Mouse (Mus musculus) ES-Bruce4 (cell line): ENCODE data around the gene Drd1. TPM values are rescaled to one million over a fixed set of nuclear protein-coding genes. Genes with fewer than 3 reads are reported as not detected.

Experiments used
- H3K27ac ChIP-seq: 2 replicates; pipeline ENCODE4 v1.5.1; 2012; ENCODE audit warnings: low read length, inconsistent platforms; ENCODE audit not compliant: insufficient read depth
- H3K27me3 ChIP-seq: 2 replicates; pipeline ENCODE4 v1.6.1; 2012; ENCODE audit warnings: mild to moderate bottlenecking, low read length, inconsistent platforms; ENCODE audit not compliant: control insufficient read depth, poor library complexity, insufficient read depth, severe bottlenecking
- H3K36me3 ChIP-seq: 2 replicates; pipeline ENCODE4 v1.6.1; 2012; ENCODE audit warnings: inconsistent platforms, mild to moderate bottlenecking, low read length, moderate library complexity; ENCODE audit not compliant: control insufficient read depth, poor library complexity, insufficient read depth, severe bottlenecking
- H3K4me1 ChIP-seq: one replicate; pipeline ENCODE4 v1.8.1; 2011; ENCODE audit warnings: low read length; ENCODE audit not compliant: control insufficient read depth, insufficient read depth
- H3K4me3 ChIP-seq: 2 replicates; pipeline ENCODE4 v1.5.1; 2011; ENCODE audit warnings: low read depth, mild to moderate bottlenecking, low read length
- H3K9ac ChIP-seq: 2 replicates; pipeline ENCODE4 v1.6.1; 2012; ENCODE audit warnings: low read depth, mild to moderate bottlenecking, inconsistent platforms; ENCODE audit not compliant: poor library complexity, severe bottlenecking
- H3K9me3 ChIP-seq: replicated peaks from 2 replicates; pipeline ENCODE4 v1.6.1; 2012; ENCODE audit warnings: mild to moderate bottlenecking, low read length, inconsistent platforms; ENCODE audit not compliant: control insufficient read depth, poor library complexity, insufficient read depth, severe bottlenecking
- CTCF ChIP-seq: IDR thresholded peaks from one replicate; pipeline ENCODE4 v1.8.1; 2011; ENCODE audit warnings: low read depth, low read length
- EP300 ChIP-seq: IDR thresholded peaks from 2 replicates; pipeline ENCODE4 v1.6.1; 2011; ENCODE audit warnings: low read depth, low read length; ENCODE audit not compliant: insufficient read depth
- POLR2A ChIP-seq: IDR thresholded peaks from one replicate; pipeline ENCODE4 v1.8.1; 2011; ENCODE audit warnings: low read length; ENCODE audit not compliant: insufficient read depth
- polyA plus RNA-seq: library from polyadenylated mRNA; stranded (reverse); fragments of >200 nt; gene quantifications from 2 replicates; pipeline ENCODE4 v1.2.4, GENCODE M21; 2011; ENCODE audit warnings: low read depth; ENCODE audit not compliant: missing spikeins, insufficient read depth, insufficient read length

The Drd1 gene
- polyA plus RNA-seq, 1 experiment: not detected

GRCm38 (mm10) chr13:54054962-54055361 is 543 bp downstream of the Drd1 start:
- H3K27ac ChIP-seq: no peak overlapping the region
- no peaks in the 10 kb centered on the region for H3K4me1 ChIP-seq
- TF ChIP-seq EP300: no peak
- H3K27me3 ChIP-seq: peaks cover 7% of the 10 kb centered on the region
- H3K9ac ChIP-seq: no peak overlapping the region
- H3K36me3 ChIP-seq: no peaks in the 10 kb centered on the region
- peak overlapping the region; percentile 65 for H3K4me3 ChIP-seq
- H3K9me3 ChIP-seq: no peaks in the 10 kb centered on the region

- TF ChIP-seq POLR2A (no peak), CTCF (no peak), EP300 (no peak)
- Histone ChIP-seq H3K4me1 (no peaks in the 10 kb centered on the region), H3K9ac (no peak overlapping the region), H3K9me3 (no peaks in the 10 kb centered on the region), H3K27me3 (peaks cover 5% of the 10 kb centered on the region), H3K36me3 (no peaks in the 10 kb centered on the region), H3K27ac (no peak overlapping the region), H3K4me3 (no peak overlapping the region)
Measured at GRCm38 (mm10) chr13:54051641-54052040, 3.9 kb downstream of the Drd1 start.

GRCm38 (mm10) chr13:54048679-54049352 is 6.7 kb downstream of the Drd1 start:
- Histone ChIP-seq H3K27ac (no peak overlapping the region), H3K27me3 (no peaks in the 10 kb centered on the region; the same call in 1 of the 2 replicates), H3K4me3 (no peak overlapping the region), H3K9me3 (no peaks in the 10 kb centered on the region), H3K4me1 (no peaks in the 10 kb centered on the region), H3K36me3 (no peaks in the 10 kb centered on the region), H3K9ac (no peak overlapping the region)
- no peak for TF ChIP-seq CTCF
- TF ChIP-seq POLR2A: no peak
- no peak for TF ChIP-seq EP300

GRCm38 (mm10) chr13:54040256-54040655 is 15.2 kb downstream of the Drd1 start:
- Histone ChIP-seq H3K4me3 (no peak overlapping the region), H3K9ac (no peak overlapping the region), H3K27me3 (peaks cover 2% of the 10 kb centered on the region; the same call in 1 of the 2 replicates), H3K36me3 (no peaks in the 10 kb centered on the region), H3K27ac (no peak overlapping the region), H3K9me3 (no peaks in the 10 kb centered on the region), H3K4me1 (no peaks in the 10 kb centered on the region)
- TF ChIP-seq POLR2A (no peak), EP300 (no peak), CTCF (no peak)

GRCm38 (mm10) chr13:54037936-54038335 is 17.6 kb downstream of the Drd1 start:
- peaks cover 2% of the 10 kb centered on the region; the same call in 1 of the 2 replicates for H3K27me3 ChIP-seq
- H3K4me3 ChIP-seq: no peak overlapping the region
- no peak overlapping the region for H3K9ac ChIP-seq
- no peaks in the 10 kb centered on the region for H3K4me1 ChIP-seq
- no peak overlapping the region for H3K27ac ChIP-seq
- TF ChIP-seq POLR2A (no peak), CTCF (no peak), EP300 (no peak)
- no peaks in the 10 kb centered on the region for H3K36me3 ChIP-seq
- H3K9me3 ChIP-seq: no peaks in the 10 kb centered on the region

- H3K36me3 ChIP-seq: no peaks in the 10 kb centered on the region
- TF ChIP-seq POLR2A: no peak
- no peak for TF ChIP-seq EP300
- TF ChIP-seq CTCF: peak; percentile 47
- H3K9me3 ChIP-seq: no peaks in the 10 kb centered on the region
- H3K9ac ChIP-seq: no peak overlapping the region
- H3K27ac ChIP-seq: no peak overlapping the region
- H3K27me3 ChIP-seq: peaks cover 2% of the 10 kb centered on the region; the same call in 1 of the 2 replicates
- no peaks in the 10 kb centered on the region for H3K4me1 ChIP-seq
- H3K4me3 ChIP-seq: no peak overlapping the region
Measured at GRCm38 (mm10) chr13:54035541-54035940, 20.0 kb downstream of the Drd1 start.
